8 mouse cellular contexts compared by ENCODE assay signal in the genomic region with DNA sequence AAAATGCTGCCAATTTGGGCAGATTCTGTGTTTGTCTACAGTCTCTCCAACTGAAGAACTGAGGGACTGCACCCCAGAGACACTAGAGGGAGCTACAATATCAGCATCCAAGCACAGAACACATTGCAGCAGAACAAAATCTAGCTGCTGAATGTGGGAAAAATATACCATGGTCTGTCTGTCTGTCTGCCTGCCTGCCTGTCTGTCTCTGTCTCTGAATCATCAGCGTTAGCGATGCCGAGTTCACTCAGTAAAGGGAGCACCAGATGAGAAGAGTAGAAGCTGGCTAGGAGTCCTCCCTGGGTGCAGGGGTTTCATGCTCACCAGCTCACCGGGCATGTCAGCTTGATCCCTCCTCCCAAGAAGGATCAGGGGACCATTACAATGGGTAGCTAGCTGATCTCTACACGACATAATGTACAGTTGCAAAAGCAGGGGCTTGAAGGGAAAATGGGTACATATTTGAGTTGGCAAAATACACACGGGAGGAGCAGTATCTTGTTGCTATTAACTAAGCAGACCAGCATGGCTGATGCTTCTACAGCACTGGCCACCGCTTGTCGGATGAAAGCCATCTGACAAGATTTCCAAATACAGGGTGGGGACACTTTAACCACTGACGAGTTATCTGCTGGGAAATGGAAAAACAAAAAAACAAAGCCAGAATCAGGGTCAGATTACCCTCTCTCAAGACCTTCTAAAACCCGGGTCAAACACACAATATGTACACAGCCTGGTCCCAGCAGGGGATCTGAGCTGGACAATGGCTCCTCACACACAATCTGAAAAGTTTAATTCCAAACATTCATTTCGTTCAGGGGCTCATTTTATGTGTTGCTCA. TPM values are rescaled to one million over a fixed set of nuclear protein-coding genes. Genes with fewer than 3 reads are reported as not detected.
DNase-seq lines count a peak whose midpoint lies in the region; ATAC-seq lines count a peak whose summit lies in the region.

No protein-coding gene starts in this region.

- H3K36me3 ChIP-seq in limb, embryonic 11.5 days (ENCODE audit: control insufficient read depth, insufficient read depth, low read length): no peaks in the 10 kb centered on the region
- no peaks in the 10 kb centered on the region for H3K36me3 ChIP-seq in limb, embryonic 10.5 days
- no peaks in the 10 kb centered on the region for H3K36me3 ChIP-seq in hindbrain, embryonic 13.5 days
- H3K36me3 ChIP-seq in midbrain, embryonic 12.5 days: no peaks in the 10 kb centered on the region
- H3K36me3 ChIP-seq in stomach, embryonic 14.5 days (ENCODE audit: control insufficient read depth, insufficient read depth, low read length): no peaks in the 10 kb centered on the region

- H3K27ac ChIP-seq in limb, embryonic 11.5 days (replicated peaks; ENCODE audit: low read depth, low read length): no peak overlapping the region
- H3K27ac ChIP-seq in limb, embryonic 10.5 days: no peak overlapping the region
- H3K27ac ChIP-seq in hindbrain, embryonic 13.5 days: peak overlapping the region; percentile 62
- H3K27ac ChIP-seq in midbrain, embryonic 12.5 days (replicated peaks): no peak overlapping the region
- no peak overlapping the region for H3K27ac ChIP-seq in stomach, embryonic 14.5 days (ENCODE audit: low read length)

- no peaks in the 10 kb centered on the region for H3K9me3 ChIP-seq in limb, embryonic 11.5 days (ENCODE audit: control insufficient read depth, low read length)
- H3K9me3 ChIP-seq in limb, embryonic 10.5 days (replicated peaks): no peaks in the 10 kb centered on the region
- no peaks in the 10 kb centered on the region for H3K9me3 ChIP-seq in hindbrain, embryonic 13.5 days
- H3K9me3 ChIP-seq in midbrain, embryonic 12.5 days: no peaks in the 10 kb centered on the region
- H3K9me3 ChIP-seq in stomach, embryonic 14.5 days (ENCODE audit: control insufficient read depth, low read depth, low read length): no peaks in the 10 kb centered on the region

- no peak overlapping the region for H3K9ac ChIP-seq in limb, embryonic 11.5 days (ENCODE audit: low read length)
- H3K9ac ChIP-seq in hindbrain, embryonic 13.5 days: peak overlapping the region; percentile 67
- peak overlapping the region; percentile 47; the same call in 1 of the 2 replicates for H3K9ac ChIP-seq in midbrain, embryonic 12.5 days (replicated peaks)
- no peak overlapping the region for H3K9ac ChIP-seq in stomach, embryonic 14.5 days (replicated peaks; ENCODE audit: low read depth, low read length)

- H3K4me1 ChIP-seq in limb, embryonic 11.5 days (ENCODE audit: control insufficient read depth, insufficient read depth, low read length): no peaks in the 10 kb centered on the region; the same call in 1 of the 2 replicates
- H3K4me1 ChIP-seq in limb, embryonic 10.5 days: peaks cover 9% of the 10 kb centered on the region
- H3K4me1 ChIP-seq in hindbrain, embryonic 13.5 days (replicated peaks): peaks cover 12% of the 10 kb centered on the region
- peaks cover 11% of the 10 kb centered on the region for H3K4me1 ChIP-seq in midbrain, embryonic 12.5 days
- H3K4me1 ChIP-seq in stomach, embryonic 14.5 days (ENCODE audit: control insufficient read depth, insufficient read depth, low read length): peaks cover 10% of the 10 kb centered on the region

- H3K4me2 ChIP-seq in limb, embryonic 11.5 days (ENCODE audit: low read depth, severe bottlenecking): no peak overlapping the region
- H3K4me2 ChIP-seq in hindbrain, embryonic 13.5 days: peak overlapping the region; percentile 56
- peak overlapping the region; percentile 53 for H3K4me2 ChIP-seq in midbrain, embryonic 12.5 days (replicated peaks)
- H3K4me2 ChIP-seq in stomach, embryonic 14.5 days (replicated peaks; ENCODE audit: low read depth, low read length): 0 out of 2 replicates have a peak overlapping the region, but pooled peaks have one; percentile 0

- H3K27me3 ChIP-seq in limb, embryonic 11.5 days (ENCODE audit: control insufficient read depth, insufficient read depth, low read length): no peaks in the 10 kb centered on the region
- no peaks in the 10 kb centered on the region for H3K27me3 ChIP-seq in limb, embryonic 10.5 days (ENCODE audit: low read depth, poor library complexity, severe bottlenecking)
- H3K27me3 ChIP-seq in hindbrain, embryonic 13.5 days: no peaks in the 10 kb centered on the region
- H3K27me3 ChIP-seq in midbrain, embryonic 12.5 days: 0 out of 2 replicates have a peak, but pooled peaks cover 6% of the 10 kb centered on the region
- H3K27me3 ChIP-seq in stomach, embryonic 14.5 days (ENCODE audit: control insufficient read depth, insufficient read depth, low read length): no peaks in the 10 kb centered on the region

- ATAC-seq in limb, embryonic 11.5 days (ENCODE audit: insufficient number of reproducible peaks, low FRiP score, low TSS enrichment, low read depth): no peak
- ATAC-seq in hindbrain, embryonic 13.5 days (ENCODE audit: low FRiP score): peak; percentile 74
- no peak for ATAC-seq in midbrain, embryonic 12.5 days (ENCODE audit: low FRiP score, low read depth)
- ATAC-seq in stomach, embryonic 14.5 days (ENCODE audit: insufficient number of reproducible peaks, insufficient read depth, low FRiP score, low read depth): no peak

- 55% methylated on average over 11 of the region's 11 CpGs for WGBS in limb, embryonic 11.5 days
- 55% methylated on average over 11 of the region's 11 CpGs for WGBS in limb, embryonic 10.5 days
- 7% methylated on average over 11 of the region's 11 CpGs for WGBS in hindbrain, embryonic 13.5 days
- 6% methylated on average over 11 of the region's 11 CpGs for WGBS in midbrain, embryonic 12.5 days
- WGBS in stomach, embryonic 14.5 days: 31% methylated on average over 11 of the region's 11 CpGs

- no peak overlapping the region for H3K4me3 ChIP-seq in limb, embryonic 11.5 days (ENCODE audit: low read depth, low read length)
- H3K4me3 ChIP-seq in limb, embryonic 10.5 days: no peak overlapping the region
- H3K4me3 ChIP-seq in hindbrain, embryonic 13.5 days: peak overlapping the region; percentile 32
- H3K4me3 ChIP-seq in midbrain, embryonic 12.5 days: peak overlapping the region; percentile 29
- no peak overlapping the region for H3K4me3 ChIP-seq in stomach, embryonic 14.5 days (ENCODE audit: low read depth, low read length)

- DNase-seq in limb, embryonic 11.5 days (ENCODE audit: low spot score): peak; percentile 55
- DNase-seq in limb, embryonic 10.5 days (ENCODE audit: low spot score): no peak
- peak; percentile 62 for DNase-seq in cerebellum, adult 9-11 months
- DNase-seq in frontal cortex, postnatal 14 days (ENCODE audit: low spot score in 2 of 2): peak; percentile 45 to 68
- DNase-seq in layer of hippocampus, postnatal 14 days (ENCODE audit: low spot score in 2 of 2): peak; percentile 68 to 87

RNA-seq across cellular contexts. Expression of gene Tspan3, which starts 48.4 kb away (rescaled TPM):
- 418 and 432 TPM in 2 replicates for polyA plus RNA-seq in limb, embryonic 11.5 days (2014; fragmentation: Nextera tagmentation; extraction: Ambion mirVana)
- polyA plus RNA-seq in limb, embryonic 10.5 days (2016; fragmentation: Nextera tagmentation; extraction: Ambion mirVana): 410 and 450 TPM in 2 replicates
- polyA plus RNA-seq in hindbrain, embryonic 13.5 days (2015; fragmentation: Nextera tagmentation; extraction: Ambion mirVana): 575 and 579 TPM in 2 replicates
- total RNA-seq in layer of hippocampus, postnatal 14 days (2021): 100 to 1,000 TPM; 378 to 389 TPM
- 513 and 534 TPM in 2 replicates for polyA plus RNA-seq in midbrain, embryonic 12.5 days (2016; fragmentation: Nextera tagmentation; extraction: Ambion mirVana)
- polyA plus RNA-seq in stomach, embryonic 14.5 days (2014; fragmentation: Nextera tagmentation; extraction: Ambion mirVana): 489 and 499 TPM in 2 replicates

Comparison
In these comparisons a context has a peak if more than half of its experiments do, and no peak if none do; other contexts are left out.
1. H3K4me3 ChIP-seq: peak in hindbrain, embryonic 13.5 days (single experiment) and midbrain, embryonic 12.5 days (single experiment); none in limb, embryonic 11.5 days (single experiment), limb, embryonic 10.5 days (single experiment) and stomach, embryonic 14.5 days (single experiment).
2. H3K9ac ChIP-seq: peak in hindbrain, embryonic 13.5 days (single experiment) and midbrain, embryonic 12.5 days (single experiment); none in limb, embryonic 11.5 days (single experiment) and stomach, embryonic 14.5 days (single experiment).